In genomic region chr16:49951288-49951691, GRCm38 (mm10) we compare ENCODE assay signal across 10 mouse cellular contexts.
A peak's percentile ranks its signal among the peaks of the same experiment; 100 is the strongest.
DNase-seq lines count a peak whose midpoint lies in the region; ATAC-seq and TF ChIP-seq lines count a peak whose summit lies in the region.
"Had no signal": no experiment of that assay in that cellular context is flagged by ENCODE, and none has a peak within 500 bp of the region (broad histone marks: within the 10 kb centered on the region; RNA-seq: fewer than 3 reads in every experiment).

No protein-coding gene starts in this region.

- no peak overlapping the region for H3K4me2 ChIP-seq in forebrain, embryonic 15.5 days (replicated peaks)
- H3K4me2 ChIP-seq in forebrain, embryonic 12.5 days, result no peak overlapping the region
- H3K4me2 ChIP-seq in midbrain, postnatal 0 days (ENCODE audit: low read depth, low read length, poor library complexity, severe bottlenecking), result no peak overlapping the region

- TF ChIP-seq CTCF in midbrain, postnatal 0 days (IDR thresholded peaks at IDR 0.05), result no peak

- H3K4me3 ChIP-seq in forebrain, embryonic 15.5 days, result no peak overlapping the region
- no peak overlapping the region for H3K4me3 ChIP-seq in forebrain, embryonic 12.5 days (replicated peaks)
- no peak overlapping the region for H3K4me3 ChIP-seq in midbrain, postnatal 0 days (ENCODE audit: low read depth, low read length)
- no peak overlapping the region for H3K4me3 ChIP-seq in midbrain, embryonic 10.5 days

- peak; percentile 58; the same call in 1 of the 2 replicates for ATAC-seq in forebrain, embryonic 15.5 days (replicated peaks)
- no peak for ATAC-seq in forebrain, embryonic 12.5 days (ENCODE audit: low FRiP score)
- no peak for ATAC-seq in midbrain, postnatal 0 days (ENCODE audit: low FRiP score)

- no peaks in the 10 kb centered on the region for H3K4me1 ChIP-seq in forebrain, embryonic 15.5 days
- no peaks in the 10 kb centered on the region for H3K4me1 ChIP-seq in forebrain, embryonic 12.5 days
- H3K4me1 ChIP-seq in midbrain, postnatal 0 days (ENCODE audit: insufficient read depth, low read length), result no peaks in the 10 kb centered on the region
- no peaks in the 10 kb centered on the region for H3K4me1 ChIP-seq in midbrain, embryonic 10.5 days

- 0 out of 2 replicates have a peak overlapping the region, but pooled peaks have one; percentile 41 for H3K27ac ChIP-seq in forebrain, embryonic 15.5 days (replicated peaks)
- H3K27ac ChIP-seq in forebrain, embryonic 12.5 days, result no peak overlapping the region
- no peak overlapping the region for H3K27ac ChIP-seq in midbrain, postnatal 0 days (ENCODE audit: low read depth, low read length)
- H3K27ac ChIP-seq in midbrain, embryonic 10.5 days (replicated peaks), result no peak overlapping the region

- H3K9me3 ChIP-seq in forebrain, embryonic 15.5 days, result no peaks in the 10 kb centered on the region; the same call in 1 of the 2 replicates
- no peaks in the 10 kb centered on the region for H3K9me3 ChIP-seq in forebrain, embryonic 12.5 days
- H3K9me3 ChIP-seq in midbrain, postnatal 0 days (ENCODE audit: low read length), result no peaks in the 10 kb centered on the region
- H3K9me3 ChIP-seq in midbrain, embryonic 10.5 days (replicated peaks), result no peaks in the 10 kb centered on the region

- H3K27me3 ChIP-seq in forebrain, embryonic 15.5 days, result no peaks in the 10 kb centered on the region
- H3K27me3 ChIP-seq in forebrain, embryonic 12.5 days, result no peaks in the 10 kb centered on the region
- no peaks in the 10 kb centered on the region for H3K27me3 ChIP-seq in midbrain, postnatal 0 days (ENCODE audit: insufficient read depth, low read length)
- no peaks in the 10 kb centered on the region for H3K27me3 ChIP-seq in midbrain, embryonic 10.5 days (ENCODE audit: low read depth, poor library complexity, severe bottlenecking)

- H3K36me3 ChIP-seq in forebrain, embryonic 15.5 days, result no peaks in the 10 kb centered on the region
- H3K36me3 ChIP-seq in forebrain, embryonic 12.5 days (replicated peaks), result no peaks in the 10 kb centered on the region
- no peaks in the 10 kb centered on the region for H3K36me3 ChIP-seq in midbrain, postnatal 0 days (ENCODE audit: insufficient read depth, low read length)
- no peaks in the 10 kb centered on the region for H3K36me3 ChIP-seq in midbrain, embryonic 10.5 days

- 76% methylated on average over 2 of the region's 2 CpGs for WGBS in forebrain, embryonic 15.5 days
- 88% methylated on average over 2 of the region's 2 CpGs for WGBS in forebrain, embryonic 12.5 days
- WGBS in midbrain, postnatal 0 days, result 90% methylated on average over 2 of the region's 2 CpGs
- WGBS in midbrain, embryonic 10.5 days, result 90% methylated on average over 2 of the region's 2 CpGs

- DNase-seq in midbrain, postnatal 0 days (ENCODE audit: low spot score), result peak; percentile 61
- no peak for DNase-seq in midbrain, embryonic 10.5 days (ENCODE audit: low spot score)
- peak; percentile 42 for DNase-seq in heart, postnatal 4 days
- DNase-seq in skeletal muscle tissue, adult 2 months (ENCODE audit: low read depth, low spot score), result peak; percentile 81
- no peak for DNase-seq in thymus, postnatal 25 days
- no peak for DNase-seq in right cerebral cortex, postnatal 14 days
- DNase-seq: adrenal gland, postnatal 36 days; thymus, adult 2 months had no signal

- no peak overlapping the region for H3K9ac ChIP-seq in forebrain, embryonic 15.5 days (replicated peaks)
- no peak overlapping the region for H3K9ac ChIP-seq in forebrain, embryonic 12.5 days
- H3K9ac ChIP-seq in midbrain, postnatal 0 days (replicated peaks; ENCODE audit: low read length, poor library complexity, severe bottlenecking), result no peak overlapping the region

Comparison
In these comparisons a context has a peak if more than half of its experiments do, and no peak if none do; other contexts are left out.
1. DNase-seq: peak in midbrain, postnatal 0 days (single experiment), heart, postnatal 4 days (single experiment) and skeletal muscle tissue, adult 2 months (single experiment); none in midbrain, embryonic 10.5 days (single experiment), thymus, postnatal 25 days (single experiment) and right cerebral cortex, postnatal 14 days (single experiment).